Mouse (Mus musculus): ENCODE data around the gene Rgsl1.

DNA sequence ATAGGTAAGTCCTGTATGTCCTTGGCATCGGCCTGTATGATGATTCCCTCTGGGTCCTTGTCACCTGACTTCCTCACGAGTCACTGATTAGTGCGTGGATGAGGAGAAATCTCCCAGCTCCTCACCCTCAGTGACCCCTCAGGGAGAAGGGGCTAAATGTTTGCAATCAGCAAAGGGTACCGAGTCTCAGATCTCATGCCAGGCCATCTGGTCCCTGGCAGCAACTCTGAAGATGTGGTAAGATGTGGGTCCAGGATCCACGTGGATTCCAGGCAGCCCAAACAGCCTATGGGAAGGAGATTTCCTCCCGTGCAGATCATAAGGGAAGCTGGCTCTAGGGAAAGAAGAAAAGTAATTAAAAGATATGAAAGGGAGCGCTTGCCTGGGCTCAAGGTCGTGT, 12.0 kb upstream of the Rgsl1 start:
- TF ChIP-seq MYOG (IDR thresholded peaks at IDR 0.05; ENCODE audit: control insufficient read depth, extremely low read depth, insufficient read length) (no peak), CTCF (IDR thresholded peaks at IDR 0.05; ENCODE audit: control insufficient read depth, insufficient read depth, insufficient read length) (no peak), CEBPB (IDR thresholded peaks at IDR 0.05; ENCODE audit: low read depth) (no peak)
